Mouse (Mus musculus) thymus, postnatal 0 days (tissue): ENCODE data around the gene Tmod1. TPM values are rescaled to one million over a fixed set of nuclear protein-coding genes. Genes with fewer than 3 reads are reported as not detected.

Source experiments
- DNase-seq: peaks from one replicate; pipeline ENCODE4 v3.0.0-alpha.2; 2015; ENCODE audit warnings: low spot score
- polyA plus RNA-seq: library from polyadenylated mRNA; unstranded; fragments of >200 nt; fragmentation: Nextera tagmentation; extraction: Ambion mirVana; gene quantifications from 2 replicates; pipeline ENCODE4 v1.2.1, GENCODE M21; 2015

Gene Tmod1
- polyA plus RNA-seq, 1 experiment from 2014 or later: 1.8 TPM

- peak; percentile 60 for DNase-seq
Observed at GRCm38 (mm10) chr4:46130221-46130620, 91.5 kb downstream of the Tmod1 start.

GRCm38 (mm10) chr4:46131791-46132190 lies 93.1 kb downstream of the Tmod1 start:
- no peak for DNase-seq

GRCm38 (mm10) chr4:46137629-46138286 lies 99.0 kb downstream of the Tmod1 start:
- DNase-seq: peak; percentile 7

GRCm38 (mm10) chr4:46138287-46139222 lies 99.8 kb downstream of the Tmod1 start, which contains the start of the genes Ncbp1 and Tstd2:
Gene Ncbp1 (plus strand): TSS chr4:46138613.
Gene Tstd2 (minus strand): TSS chr4:46138694.
- peak; percentile 95 for DNase-seq

GRCm38 (mm10) chr4:46144323-46144722 lies 105.6 kb downstream of the Tmod1 start:
- DNase-seq: peak; percentile 26

- no peak for DNase-seq
Observed at GRCm38 (mm10) chr4:46146881-46147280, 108.1 kb downstream of the Tmod1 start.

- peak; percentile 57 for DNase-seq
Observed at GRCm38 (mm10) chr4:46151903-46152544, 113.3 kb downstream of the Tmod1 start.

GRCm38 (mm10) chr4:46164027-46164426 lies 125.3 kb downstream of the Tmod1 start:
- peak; percentile 39 for DNase-seq

Other genes with a start within 250 kb of the Tmod1 start
- 20.1 and 21.3 TPM in 2 replicates for gene Aldh1b1, start 239.9 kb upstream of the Tmod1 start, polyA plus RNA-seq
- gene Igfbpl1, start 212.0 kb upstream of the Tmod1 start, polyA plus RNA-seq: not detected in 2 replicates
- 0.14 and 0.21 TPM in 2 replicates for gene Stra6l, start 190.3 kb upstream of the Tmod1 start, polyA plus RNA-seq
- 0.17 and 0.20 TPM in 2 replicates for gene Ccdc180, start 148.6 kb upstream of the Tmod1 start, polyA plus RNA-seq
- gene Tdrd7, start 73.6 kb upstream of the Tmod1 start, polyA plus RNA-seq: 8.8 and 9.2 TPM in 2 replicates
- gene Ncbp1, start 99.7 kb downstream of the Tmod1 start, polyA plus RNA-seq: 88.5 and 94.7 TPM in 2 replicates
- gene Tstd2, start 99.8 kb downstream of the Tmod1 start, polyA plus RNA-seq: 23.1 and 30.3 TPM in 2 replicates
- gene Xpa, start 157.4 kb downstream of the Tmod1 start, polyA plus RNA-seq: 33.5 and 37.4 TPM in 2 replicates